Mouse (Mus musculus): Measurements from ENCODE around the gene Pomgnt1. TPM values are rescaled to one million over a fixed set of nuclear protein-coding genes. Genes with fewer than 3 reads are reported as not detected.
A peak's percentile ranks its signal among the peaks of the same experiment; 100 is the strongest.

Pomgnt1 gene
- 56.6 and 59.7 TPM in 2 replicates for polyA plus RNA-seq (2015; fragmentation: Nextera tagmentation; extraction: Ambion mirVana)

DNA sequence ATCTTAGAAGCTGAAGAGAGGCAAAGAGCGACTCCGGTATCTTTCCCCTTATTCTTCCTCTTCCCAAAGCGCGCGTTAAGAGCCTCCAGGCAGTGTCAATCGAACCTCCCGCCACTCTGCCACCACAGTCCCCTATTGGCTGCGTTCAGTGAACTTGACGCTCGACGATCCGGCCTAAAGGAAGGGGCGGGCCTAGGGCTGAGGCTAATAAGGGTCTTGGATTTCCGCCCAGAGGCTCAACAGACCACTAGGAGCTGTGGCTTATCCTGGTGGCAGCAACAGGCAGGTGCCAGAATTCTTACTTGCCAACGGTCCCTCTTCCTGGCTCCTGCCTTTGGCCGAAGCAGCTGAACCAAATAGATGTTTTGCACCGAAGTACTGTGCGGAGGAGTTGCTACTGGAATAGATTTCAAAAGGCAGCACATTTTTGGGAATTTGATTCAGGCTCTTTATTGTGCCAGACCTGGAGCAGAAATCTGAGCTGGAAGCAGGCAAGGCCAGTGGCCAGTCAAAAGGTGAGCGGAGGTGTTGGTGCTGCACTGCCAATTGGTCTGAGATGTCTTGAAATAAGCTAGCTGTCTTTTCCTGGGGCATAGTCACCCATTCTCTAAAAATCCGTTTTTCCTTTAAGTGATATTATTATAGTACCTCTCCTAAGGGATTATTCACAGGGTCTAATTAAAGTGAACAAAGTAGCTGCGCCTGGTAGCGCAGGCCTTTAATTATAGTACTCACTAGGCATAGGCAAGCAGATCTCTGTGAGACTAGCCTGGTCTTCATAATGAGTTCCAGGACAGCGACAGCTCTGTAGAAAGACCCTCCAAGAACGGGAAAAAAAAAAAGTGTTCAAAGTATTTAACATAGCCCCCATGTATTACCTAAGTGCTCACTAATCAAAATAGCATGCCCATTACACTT lies at the start of gene Pomgnt1, which contains the start of gene Rad54l:
TSS of gene Pomgnt1 (plus strand) at position 239 of the 918 bp plus-strand sequence.
TSS of gene Rad54l (minus strand) at position 89 of the 918 bp plus-strand sequence.
- no peaks in the 10 kb centered on the region for H3K27me3 ChIP-seq
- H3K4me3 ChIP-seq = peak within 1 kb of the TSS; percentile 47
- H3K27ac ChIP-seq = peak within 1 kb of the TSS; percentile 65
- H3K36me3 ChIP-seq = no peaks in the 10 kb centered on the region; the same call in 1 of the 2 replicates
- peak within 1 kb of the TSS; percentile 35 for H3K9ac ChIP-seq
- H3K9me3 ChIP-seq = no peaks in the 10 kb centered on the region
- 3% methylated on average over 24 of the region's 24 CpGs for WGBS
- ATAC-seq (ENCODE audit: insufficient number of reproducible peaks, low FRiP score, low TSS enrichment, low read depth) = peak; percentile 93
- peak within 1 kb of the TSS; percentile 58 for H3K4me2 ChIP-seq
- peaks cover 11% of the 10 kb centered on the region for H3K4me1 ChIP-seq

DNA sequence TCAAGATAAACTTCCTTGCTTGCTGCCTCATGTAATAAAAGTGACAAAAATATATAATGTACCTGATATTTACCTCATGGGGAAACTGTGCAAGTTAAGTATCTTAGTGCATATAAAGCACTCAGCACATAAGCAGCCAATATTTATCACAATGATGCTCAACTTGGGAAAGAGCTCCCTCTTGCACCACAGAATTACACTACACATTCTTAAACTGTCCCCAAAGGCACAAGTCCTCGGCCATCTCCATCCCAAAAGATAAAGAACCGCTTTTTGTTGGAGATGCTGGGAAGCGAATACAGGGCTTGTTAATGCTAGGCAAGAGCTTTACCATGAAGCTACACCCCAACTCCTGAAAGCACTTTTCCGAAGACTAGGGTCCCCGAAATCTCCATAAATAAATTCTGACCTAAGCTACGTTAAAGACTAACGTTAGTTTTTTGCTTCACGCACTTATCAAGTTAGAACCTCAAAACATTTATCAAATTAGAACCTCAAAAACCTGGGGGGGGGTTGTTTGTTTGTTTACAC lies 49.4 kb upstream of the Pomgnt1 start:
- no peaks in the 10 kb centered on the region for H3K27me3 ChIP-seq
- no peak for ATAC-seq (ENCODE audit: insufficient number of reproducible peaks, low FRiP score, low TSS enrichment, low read depth)
- H3K36me3 ChIP-seq = peaks cover 15% of the 10 kb centered on the region; the same call in 1 of the 2 replicates
- H3K4me1 ChIP-seq = peaks cover 26% of the 10 kb centered on the region
- H3K27ac ChIP-seq = peak overlapping the region; percentile 99
- H3K9ac ChIP-seq = peak overlapping the region; percentile 58
- H3K4me2 ChIP-seq = peak overlapping the region; percentile 58
- H3K4me3 ChIP-seq = peak overlapping the region; percentile 96
- no peaks in the 10 kb centered on the region for H3K9me3 ChIP-seq
- WGBS = 2% methylated on average over 8 of the region's 8 CpGs

DNA sequence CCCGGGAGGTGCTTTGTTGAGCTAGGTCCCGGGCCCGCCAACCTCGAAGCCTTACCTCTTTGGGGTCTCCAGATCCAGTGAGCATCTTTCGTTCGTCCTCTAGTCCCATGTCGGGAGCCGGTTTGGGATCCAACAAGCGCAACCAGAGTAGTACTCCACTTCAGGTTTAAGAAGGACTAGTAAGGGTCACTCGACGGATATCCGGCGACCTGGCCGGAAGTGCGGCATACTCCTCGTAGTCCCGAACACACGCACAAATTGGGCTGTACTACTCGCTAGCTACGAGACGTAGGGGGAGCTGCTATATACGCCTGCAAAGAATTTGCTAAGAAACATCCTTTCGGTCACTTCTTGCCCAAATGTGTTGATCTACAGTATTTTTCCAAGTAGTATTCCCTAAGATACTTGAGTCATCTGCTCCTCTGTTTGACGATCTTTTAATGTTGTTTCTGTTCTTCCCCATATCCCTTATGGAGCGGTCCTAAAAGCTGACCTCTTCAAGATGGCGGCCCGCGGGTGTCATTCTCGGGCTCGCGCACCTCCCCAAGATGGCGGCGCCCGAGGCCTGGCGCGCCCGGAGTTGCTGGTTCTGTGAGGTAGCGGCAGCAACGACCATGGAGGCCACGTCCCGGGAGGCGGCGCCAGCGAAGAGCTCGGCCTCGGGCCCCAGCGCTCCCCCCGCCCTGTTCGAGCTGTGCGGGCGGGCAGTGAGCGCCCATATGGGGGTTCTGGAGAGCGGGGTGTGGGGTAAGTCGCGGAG lies 48.6 kb upstream of the Pomgnt1 start, which contains the start of the genes Uqcrh and Lrrc41:
TSS of gene Uqcrh (minus strand) at position 211 of the 760 bp plus-strand sequence.
TSS of gene Lrrc41 (plus strand) at position 409 of the 760 bp plus-strand sequence.
- peak within 1 kb of the TSS; percentile 96 for H3K4me3 ChIP-seq
- peak within 1 kb of the TSS; percentile 99 for H3K27ac ChIP-seq
- peak; percentile 94 for ATAC-seq (ENCODE audit: insufficient number of reproducible peaks, low FRiP score, low TSS enrichment, low read depth)
- peak within 1 kb of the TSS; percentile 99 for H3K9ac ChIP-seq
- WGBS = under 1% methylated on average over 55 of the region's 55 CpGs
- no peaks in the 10 kb centered on the region for H3K27me3 ChIP-seq
- H3K4me2 ChIP-seq = peak within 1 kb of the TSS; percentile 58
- peaks cover 13% of the 10 kb centered on the region; the same call in 1 of the 2 replicates for H3K36me3 ChIP-seq
- H3K9me3 ChIP-seq = no peaks in the 10 kb centered on the region
- peaks cover 26% of the 10 kb centered on the region for H3K4me1 ChIP-seq

DNA sequence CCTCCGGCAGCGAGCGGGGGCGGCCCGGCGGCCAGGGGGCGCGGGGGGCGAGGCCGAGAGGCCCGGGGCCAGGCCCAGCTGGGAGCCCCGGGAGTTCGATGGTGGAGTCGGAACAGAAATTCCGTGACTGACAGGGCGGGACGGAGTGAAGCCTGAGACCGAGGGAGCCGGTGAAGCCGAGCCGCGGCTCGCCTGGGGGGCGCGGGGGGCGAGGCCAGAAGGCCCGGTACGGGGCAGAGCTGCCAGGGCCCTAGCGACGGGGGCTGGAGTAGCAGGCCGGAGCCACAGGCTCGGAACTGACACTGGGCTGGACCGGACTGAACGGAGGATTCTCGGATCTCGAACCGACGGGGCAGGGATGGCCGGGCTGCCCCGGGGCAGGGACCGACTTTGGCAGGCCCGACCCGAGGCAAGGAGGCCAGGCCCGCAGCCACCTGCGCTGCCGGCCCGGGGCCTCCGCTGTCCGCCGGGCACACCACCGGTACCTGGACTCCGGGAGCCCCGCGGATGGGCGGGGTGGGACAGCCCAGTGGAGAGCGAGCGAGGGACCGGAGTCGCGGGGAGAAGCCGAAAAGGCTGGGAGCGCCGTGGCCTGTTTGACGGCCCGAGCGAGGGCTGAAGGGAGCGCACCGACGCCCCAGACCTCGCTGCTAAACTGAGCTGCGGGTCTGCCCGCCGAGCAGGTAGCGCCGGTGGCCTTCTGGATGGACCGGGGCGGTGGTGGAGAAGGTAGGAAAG lies 47.8 kb upstream of the Pomgnt1 start:
- H3K27ac ChIP-seq = peak overlapping the region; percentile 99
- peak; percentile 70 for ATAC-seq (ENCODE audit: insufficient number of reproducible peaks, low FRiP score, low TSS enrichment, low read depth)
- peak overlapping the region; percentile 99 for H3K9ac ChIP-seq
- WGBS = under 1% methylated on average over 73 of the region's 77 CpGs
- H3K4me1 ChIP-seq = peaks cover 26% of the 10 kb centered on the region
- peaks cover 14% of the 10 kb centered on the region for H3K36me3 ChIP-seq
- H3K4me2 ChIP-seq = peak overlapping the region; percentile 58
- no peaks in the 10 kb centered on the region for H3K27me3 ChIP-seq
- H3K4me3 ChIP-seq = peak overlapping the region; percentile 96
- no peaks in the 10 kb centered on the region for H3K9me3 ChIP-seq

DNA sequence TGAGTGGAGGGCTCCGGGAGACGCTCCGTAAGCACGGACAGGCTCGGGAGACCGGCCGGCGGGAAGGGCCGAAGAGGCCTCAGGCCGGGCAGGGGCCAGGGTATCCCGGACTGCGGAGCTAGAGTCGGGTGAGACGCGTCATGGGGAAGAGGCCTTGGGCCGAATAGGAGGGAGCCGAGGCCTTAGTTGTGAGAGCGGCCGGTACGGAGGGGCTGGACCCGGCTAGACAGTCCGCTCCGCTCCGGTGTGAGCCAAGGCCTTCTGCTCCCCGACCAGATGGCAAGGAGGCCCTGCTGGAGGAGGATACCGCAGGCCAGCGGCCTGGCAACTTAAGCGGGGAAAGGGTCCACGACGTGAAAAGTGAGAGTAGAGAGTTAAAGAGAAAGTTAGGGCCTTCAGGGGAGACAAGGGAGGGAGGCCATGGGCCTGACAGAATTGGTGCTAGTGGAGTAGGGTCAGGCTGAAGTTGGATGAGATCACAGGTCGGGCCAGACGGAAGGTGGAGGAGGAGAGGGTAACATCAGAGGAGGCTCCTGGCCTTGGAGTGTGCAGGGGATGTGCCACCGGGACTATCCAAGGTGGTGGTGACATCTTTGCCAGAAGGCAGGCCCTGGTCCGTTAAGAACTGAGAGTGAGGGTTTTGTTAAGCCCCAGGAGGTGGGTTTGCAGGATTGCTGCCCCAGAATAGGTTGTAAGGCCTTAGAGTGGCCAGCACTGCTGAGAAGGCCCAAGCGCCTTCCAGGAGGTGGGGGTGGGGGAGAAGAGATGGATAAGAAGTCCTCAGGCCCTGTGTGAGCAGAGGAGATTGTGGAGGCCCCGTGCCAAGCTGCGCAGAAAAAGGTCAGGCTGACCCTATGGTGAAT lies 47.0 kb upstream of the Pomgnt1 start:
- ATAC-seq (ENCODE audit: insufficient number of reproducible peaks, low FRiP score, low TSS enrichment, low read depth) = no peak

DNA sequence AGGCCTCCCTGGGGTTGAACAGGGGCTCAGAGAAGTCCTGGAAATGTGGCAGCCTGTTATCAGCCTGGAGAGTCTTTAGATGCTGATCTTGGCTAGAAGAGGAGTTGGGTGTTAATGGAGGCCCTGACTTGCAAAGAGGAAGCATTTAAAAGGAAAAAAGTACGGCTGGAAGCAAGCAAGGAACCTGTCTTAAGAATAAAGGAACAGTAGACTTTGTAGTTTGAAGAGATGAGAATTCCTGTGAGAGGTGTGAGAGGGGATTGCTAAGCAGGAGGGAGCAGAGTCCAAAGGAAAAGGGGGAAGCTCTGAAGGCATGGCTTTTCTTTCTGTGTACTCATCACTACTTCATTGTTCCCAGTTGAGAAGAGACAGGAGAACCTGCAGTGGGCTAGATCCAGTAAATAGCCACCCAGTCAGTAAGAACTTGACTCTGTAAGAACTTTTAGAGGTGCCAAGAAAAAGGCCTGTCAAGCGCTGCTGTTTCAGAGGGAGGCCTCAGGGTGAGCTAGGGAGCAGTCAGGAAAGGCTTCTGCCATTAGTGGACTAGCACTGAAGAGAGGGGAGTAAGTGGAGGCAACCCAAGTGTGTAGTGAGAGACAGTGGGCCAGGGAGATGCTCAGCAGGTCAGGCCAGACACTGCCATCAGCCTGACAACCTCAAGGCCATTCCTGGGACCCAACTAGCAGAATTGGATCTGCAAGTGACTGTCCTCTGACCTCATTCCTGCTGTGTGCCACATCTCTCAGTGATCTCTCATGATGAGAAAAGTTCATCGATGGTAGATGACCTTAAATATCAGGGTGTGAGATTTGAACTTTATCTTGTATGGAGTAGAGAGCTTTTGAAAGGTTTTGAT lies 46.2 kb upstream of the Pomgnt1 start:
- Histone ChIP-seq H3K27me3 (no peaks in the 10 kb centered on the region), H3K27ac (peak overlapping the region; percentile 99), H3K9ac (peak overlapping the region; percentile 99), H3K4me1 (peaks cover 26% of the 10 kb centered on the region), H3K4me3 (peak overlapping the region; percentile 96), H3K36me3 (peaks cover 30% of the 10 kb centered on the region), H3K9me3 (no peaks in the 10 kb centered on the region), H3K4me2 (peak overlapping the region; percentile 58)
- 49% methylated on average over 3 of the region's 3 CpGs for WGBS
- no peak for ATAC-seq (ENCODE audit: insufficient number of reproducible peaks, low FRiP score, low TSS enrichment, low read depth)

More for the DNA sequence above, 47.0 kb upstream of the Pomgnt1 start:
- Histone ChIP-seq H3K4me1 (peaks cover 26% of the 10 kb centered on the region), H3K9me3 (no peaks in the 10 kb centered on the region), H3K9ac (peak overlapping the region; percentile 99), H3K27ac (peak overlapping the region; percentile 99), H3K4me2 (peak overlapping the region; percentile 58), H3K27me3 (no peaks in the 10 kb centered on the region), H3K36me3 (peaks cover 22% of the 10 kb centered on the region), H3K4me3 (peak overlapping the region; percentile 96)
- 2% methylated on average over 37 of the region's 37 CpGs for WGBS

DNA sequence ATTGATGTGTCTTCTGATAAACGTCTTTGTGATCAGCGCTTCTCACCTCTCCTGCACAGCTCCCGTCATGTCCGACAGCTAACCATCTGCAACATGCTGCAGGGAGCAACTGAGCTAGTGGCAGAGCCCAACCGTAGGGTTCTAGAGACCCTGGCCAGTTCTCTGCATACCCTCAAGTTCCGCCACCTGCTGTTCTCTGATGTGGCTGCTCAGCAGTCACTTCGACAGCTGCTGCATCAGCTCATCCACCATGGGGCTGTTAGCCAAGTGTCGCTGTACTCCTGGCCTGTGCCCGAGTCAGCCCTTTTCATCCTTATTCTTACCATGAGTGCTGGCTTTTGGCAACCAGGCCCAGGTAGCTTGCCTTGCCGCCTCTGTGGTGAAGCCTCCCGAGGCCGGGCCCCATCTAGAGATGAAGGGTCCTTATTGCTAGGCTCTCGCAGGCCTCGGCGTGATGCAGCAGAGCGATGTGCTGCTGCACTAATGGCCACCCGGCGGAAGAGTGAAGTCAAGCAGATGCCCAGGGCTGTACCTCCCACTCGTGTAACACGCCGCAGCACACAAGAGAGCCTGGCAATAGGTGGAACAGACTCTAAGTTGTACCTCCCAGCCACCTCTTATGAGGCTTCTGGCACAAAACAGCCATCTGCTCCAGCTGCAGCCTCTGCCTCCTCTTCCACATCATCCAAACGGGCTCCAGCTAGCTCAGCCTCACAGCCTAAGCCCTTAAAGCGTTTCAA lies 35.0 kb upstream of the Pomgnt1 start:
- Histone ChIP-seq H3K9me3 (no peaks in the 10 kb centered on the region), H3K36me3 (peaks cover 93% of the 10 kb centered on the region), H3K4me3 (no peak overlapping the region), H3K9ac (no peak overlapping the region), H3K4me1 (no peaks in the 10 kb centered on the region), H3K27ac (no peak overlapping the region), H3K27me3 (no peaks in the 10 kb centered on the region), H3K4me2 (no peak overlapping the region)
- WGBS = 86% methylated on average over 23 of the region's 23 CpGs
- no peak for ATAC-seq (ENCODE audit: insufficient number of reproducible peaks, low FRiP score, low TSS enrichment, low read depth)

DNA sequence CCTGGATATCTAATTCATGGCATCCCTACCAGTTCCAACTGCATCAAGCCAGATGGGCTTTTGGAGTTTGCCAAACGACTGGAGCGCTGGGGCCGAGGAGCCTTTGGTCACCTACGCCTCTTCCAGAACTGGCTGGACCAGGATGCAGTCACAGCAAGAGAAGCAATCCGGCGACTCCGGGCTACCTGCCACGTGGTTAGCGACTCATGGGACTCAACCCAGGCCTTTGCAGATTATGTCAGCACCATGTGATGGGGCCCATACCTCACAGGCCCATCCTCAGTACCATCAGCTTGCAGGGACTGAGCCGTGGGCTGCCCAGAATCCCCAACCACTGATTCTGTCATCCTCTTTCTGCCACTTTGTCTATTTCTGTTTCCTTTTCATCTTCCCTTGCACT lies 27.3 kb upstream of the Pomgnt1 start:
- Histone ChIP-seq H3K4me3 (no peak overlapping the region), H3K27ac (no peak overlapping the region), H3K27me3 (no peaks in the 10 kb centered on the region), H3K9me3 (no peaks in the 10 kb centered on the region), H3K4me1 (no peaks in the 10 kb centered on the region), H3K36me3 (peaks cover 98% of the 10 kb centered on the region), H3K4me2 (no peak overlapping the region), H3K9ac (no peak overlapping the region)
- 86% methylated on average over 10 of the region's 10 CpGs for WGBS
- ATAC-seq (ENCODE audit: insufficient number of reproducible peaks, low FRiP score, low TSS enrichment, low read depth) = no peak

DNA sequence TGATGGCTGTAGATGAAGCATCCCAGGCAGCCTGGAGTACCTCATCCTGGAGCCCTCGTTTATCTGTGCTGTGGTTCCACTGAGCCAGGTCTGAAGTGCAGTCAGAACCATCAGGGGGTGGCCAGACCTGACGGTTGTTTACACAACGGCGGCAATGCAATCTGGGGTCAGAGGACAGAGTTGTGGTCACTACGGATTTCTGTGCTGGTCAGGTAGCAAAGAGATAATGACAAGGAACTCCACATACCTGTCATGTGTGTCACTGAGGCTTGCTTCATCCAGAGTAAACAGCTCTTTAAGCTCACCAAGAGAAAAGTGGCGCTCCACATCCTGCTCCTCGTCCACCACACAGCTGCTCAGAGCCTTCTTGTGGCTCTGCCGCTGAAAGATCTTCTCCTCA lies 26.4 kb upstream of the Pomgnt1 start:
- H3K27me3 ChIP-seq = no peaks in the 10 kb centered on the region
- H3K36me3 ChIP-seq = peaks cover 94% of the 10 kb centered on the region
- H3K4me3 ChIP-seq = no peak overlapping the region
- no peak overlapping the region for H3K27ac ChIP-seq
- 85% methylated on average over 8 of the region's 8 CpGs for WGBS
- H3K4me2 ChIP-seq = no peak overlapping the region
- H3K4me1 ChIP-seq = no peaks in the 10 kb centered on the region
- ATAC-seq (ENCODE audit: insufficient number of reproducible peaks, low FRiP score, low TSS enrichment, low read depth) = no peak
- no peaks in the 10 kb centered on the region for H3K9me3 ChIP-seq
- no peak overlapping the region for H3K9ac ChIP-seq

Measured in limb, embryonic 15.5 days (tissue).